In genomic region chr3:90252659-90253058, GRCm38 (mm10) we compare ENCODE assay signal across 7 mouse cellular contexts. TPM values are rescaled to one million over a fixed set of nuclear protein-coding genes. Genes with fewer than 3 reads are reported as not detected.
"Had no signal": no experiment of that assay in that cellular context is flagged by ENCODE, and none has a peak within 500 bp of the region (broad histone marks: within the 10 kb centered on the region; RNA-seq: fewer than 3 reads in every experiment).

No protein-coding gene starts in this region.

RNA-seq across cellular contexts. Expression of gene Creb3l4, which starts 9.3 kb away (rescaled TPM):
- total RNA-seq: gastrocnemius, adult 18-20 months; granulocyte monocyte progenitor cell, adult 5-6 weeks; heart, postnatal 25 days; layer of hippocampus, adult 2 months; layer of hippocampus, postnatal 10 days; layer of hippocampus, postnatal 25 days; left cerebral cortex, postnatal 36 days had no signal
